Mouse (Mus musculus) spleen, postnatal 0 days (tissue): Measurements from ENCODE around the gene Krtap6-1. TPM values are rescaled to one million over a fixed set of nuclear protein-coding genes. Genes with fewer than 3 reads are reported as not detected.

Experiments
- polyA plus RNA-seq: library from polyadenylated mRNA; unstranded; fragments of >200 nt; fragmentation: Nextera tagmentation; extraction: Ambion mirVana; gene quantifications from 2 replicates; pipeline ENCODE4 v1.2.1, GENCODE M21; 2015

The Krtap6-1 gene
- polyA plus RNA-seq, result not detected in 2 replicates

DNA sequence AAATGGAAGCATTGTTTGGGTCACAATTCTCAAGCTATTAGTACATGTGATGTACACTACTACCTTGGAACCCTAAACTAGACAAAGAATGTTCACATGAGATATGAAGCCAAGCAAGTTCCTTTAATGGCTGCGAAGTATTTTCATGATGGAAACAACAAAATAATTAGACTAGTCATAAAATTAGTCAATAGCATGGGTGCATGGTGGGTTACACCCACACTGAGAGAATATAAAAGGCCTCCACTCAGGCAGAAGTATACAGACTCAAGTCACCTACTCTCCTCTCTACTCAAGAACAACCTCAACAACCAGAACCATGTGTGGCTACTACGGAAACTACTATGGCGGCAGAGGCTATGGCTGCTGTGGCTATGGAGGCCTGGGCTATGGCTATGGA is at the start of gene Krtap6-1:
Gene Krtap6-1, plus strand, starts transcription at position 301 of the 400 bp plus-strand sequence.

DNA sequence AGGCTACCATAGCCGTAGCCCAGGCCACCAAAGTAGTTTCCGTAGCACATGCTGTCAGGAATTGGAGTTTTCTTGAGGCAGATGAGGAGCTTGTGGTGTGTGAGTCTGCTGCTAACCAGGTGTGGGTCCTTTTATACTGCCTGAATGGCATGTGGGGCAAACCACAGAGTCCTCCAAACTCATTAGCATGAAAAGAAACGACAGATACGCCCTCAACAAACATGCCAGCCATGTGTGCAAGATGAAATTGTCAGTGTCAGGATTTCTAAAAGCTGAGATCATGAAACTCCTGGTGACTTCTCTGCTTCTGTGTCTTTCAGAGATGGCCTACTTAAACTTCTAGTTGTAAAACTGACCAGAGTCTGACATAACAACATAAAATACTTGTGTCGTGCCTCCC is 20.8 kb upstream of the Krtap6-1 start, which contains the start of gene Krtap22-2:
Gene Krtap22-2, minus strand, starts transcription at position 101 of the 400 bp plus-strand sequence.

DNA sequence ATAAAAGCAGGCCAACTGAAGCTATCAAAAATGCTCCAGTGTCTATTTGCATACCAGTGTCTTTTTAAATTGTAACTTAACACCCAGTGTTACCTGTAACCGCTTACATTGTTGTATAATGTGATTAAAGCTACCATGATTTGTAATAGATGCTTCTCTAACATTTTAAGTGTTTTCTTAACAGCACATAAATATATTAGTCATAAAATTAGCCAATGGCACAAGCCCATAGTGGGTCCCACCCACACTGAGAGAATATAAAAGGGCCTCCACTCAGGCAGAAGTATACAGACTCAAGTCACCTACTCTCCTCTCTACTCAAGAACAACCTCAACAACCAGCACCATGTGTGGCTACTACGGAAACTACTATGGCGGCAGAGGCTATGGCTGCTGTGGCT is 16.5 kb upstream of the Krtap6-1 start, which contains the start of gene Gm10229:
Gene Gm10229, plus strand, starts transcription at position 301 of the 400 bp plus-strand sequence.

DNA sequence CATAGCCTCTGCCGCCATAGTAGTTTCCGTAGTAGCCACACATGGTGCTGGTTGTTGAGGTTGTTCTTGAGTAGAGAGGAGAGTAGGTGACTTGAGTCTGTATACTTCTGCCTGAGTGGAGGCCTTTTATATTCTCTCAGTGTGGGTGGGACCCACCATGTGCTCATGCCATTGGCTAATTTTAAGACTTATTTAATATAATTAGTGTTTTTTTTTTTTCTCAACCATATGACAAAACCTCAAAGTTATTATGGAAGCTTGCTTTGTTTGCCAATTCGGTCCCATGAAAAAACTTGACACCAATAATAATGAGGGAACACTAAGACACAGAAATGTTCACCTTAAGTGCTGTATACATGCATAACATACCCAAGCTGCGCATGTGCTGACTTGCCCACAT is 9.9 kb downstream of the Krtap6-1 start, which contains the start of gene Gm10228:
Gene Gm10228, minus strand, starts transcription at position 101 of the 400 bp plus-strand sequence.

DNA sequence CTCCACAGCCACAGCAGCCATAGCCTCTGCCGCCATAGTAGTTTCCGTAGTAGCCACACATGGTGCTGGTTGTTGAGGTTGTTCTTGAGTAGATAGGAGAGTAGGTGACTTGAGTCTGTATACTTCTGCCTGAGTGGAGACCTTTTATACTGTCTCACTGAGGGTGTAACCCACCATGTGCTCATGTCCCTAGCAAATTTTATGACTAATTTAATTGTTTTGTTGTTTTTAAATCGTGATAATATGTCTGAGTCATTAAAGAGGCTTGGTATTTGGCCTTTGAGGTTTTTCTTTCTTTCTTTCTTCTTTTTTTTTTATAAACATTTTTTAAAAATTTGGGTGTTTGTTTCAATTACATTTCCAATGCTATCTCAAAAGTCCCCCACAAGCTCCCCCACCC is 16.3 kb downstream of the Krtap6-1 start, which contains the start of gene Krtap6-5:
Gene Krtap6-5, minus strand, starts transcription at position 101 of the 400 bp plus-strand sequence.

DNA sequence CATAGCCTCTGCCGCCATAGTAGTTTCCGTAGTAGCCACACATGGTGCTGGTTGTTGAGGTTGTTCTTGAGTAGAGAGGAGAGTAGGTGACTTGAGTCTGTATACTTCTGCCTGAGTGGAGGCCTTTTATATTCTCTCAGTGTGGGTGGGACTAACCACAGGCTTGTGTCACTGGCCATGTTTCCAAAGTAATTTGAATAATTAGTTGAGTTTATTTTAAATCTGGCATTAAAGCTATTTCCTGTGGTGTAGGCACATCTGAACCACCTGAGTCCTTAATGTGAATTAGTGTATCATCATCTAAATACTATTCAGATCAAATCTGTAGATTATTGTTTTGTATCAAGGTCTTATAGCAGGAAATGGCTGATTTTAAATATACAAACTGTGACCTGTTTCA is 32.4 kb downstream of the Krtap6-1 start, which contains the start of gene 1110025L11Rik:
Gene 1110025L11Rik, minus strand, starts transcription at position 101 of the 400 bp plus-strand sequence.

Other genes with a start within 250 kb of the Krtap6-1 start
- not detected in 2 replicates for gene Gm20741, start 219.5 kb upstream of the Krtap6-1 start, polyA plus RNA-seq
- gene Krtap15, start 211.5 kb upstream of the Krtap6-1 start, polyA plus RNA-seq, result not detected in 2 replicates
- gene Krtap14, start 205.6 kb upstream of the Krtap6-1 start, polyA plus RNA-seq, result not detected in 2 replicates
- not detected in 2 replicates for gene Krtap19-1, start 162.3 kb upstream of the Krtap6-1 start, polyA plus RNA-seq
- gene Krtap19-2, start 157.4 kb upstream of the Krtap6-1 start, polyA plus RNA-seq, result not detected in 2 replicates
- gene Krtap19-3, start 153.7 kb upstream of the Krtap6-1 start, polyA plus RNA-seq, result not detected in 2 replicates
- not detected in 2 replicates for gene Krtap19-4, start 146.6 kb upstream of the Krtap6-1 start, polyA plus RNA-seq
- not detected in 2 replicates for gene Krtap19-5, start 135.2 kb upstream of the Krtap6-1 start, polyA plus RNA-seq
- gene Krtap19-9b, start 99.4 kb upstream of the Krtap6-1 start, polyA plus RNA-seq, result not detected in 2 replicates
- gene Krtap16-3, start 68.8 kb upstream of the Krtap6-1 start, polyA plus RNA-seq, result not detected in 2 replicates
- gene Krtap22-2, start 20.9 kb upstream of the Krtap6-1 start, polyA plus RNA-seq, result not detected in 2 replicates
- gene Gm10229, start 16.4 kb upstream of the Krtap6-1 start, polyA plus RNA-seq, result not detected in 2 replicates
- not detected in 2 replicates for gene Gm10228, start 9.8 kb downstream of the Krtap6-1 start, polyA plus RNA-seq
- gene Krtap6-5, start 16.2 kb downstream of the Krtap6-1 start, polyA plus RNA-seq, result not detected in 2 replicates
- not detected in 2 replicates for gene 1110025L11Rik, start 32.3 kb downstream of the Krtap6-1 start, polyA plus RNA-seq
- gene Krtap6-3, start 52.3 kb downstream of the Krtap6-1 start, polyA plus RNA-seq, result not detected in 2 replicates
- gene Gm6358, start 109.2 kb downstream of the Krtap6-1 start, polyA plus RNA-seq, result not detected in 2 replicates
- gene Gm10061, start 119.4 kb downstream of the Krtap6-1 start, polyA plus RNA-seq, result not detected in 2 replicates
- gene Gm9789, start 126.3 kb downstream of the Krtap6-1 start, polyA plus RNA-seq, result not detected in 2 replicates
- not detected in 2 replicates for gene Gm7735, start 137.8 kb downstream of the Krtap6-1 start, polyA plus RNA-seq
- not detected in 2 replicates for gene 1110057P08Rik, start 143.0 kb downstream of the Krtap6-1 start, polyA plus RNA-seq
- not detected in 2 replicates for gene Krtap20-2, start 174.2 kb downstream of the Krtap6-1 start, polyA plus RNA-seq